Mouse (Mus musculus) forebrain, embryonic 12.5 days (tissue): ENCODE results near the gene Nckap5l. TPM values are rescaled to one million over a fixed set of nuclear protein-coding genes. Genes with fewer than 3 reads are reported as not detected.

Experiments
- ATAC-seq: fragments of 200-750 bp; cut with Nextera tagmentation; 2 replicates; pipeline ENCODE4 v1.8.0; 2017; ENCODE audit warnings: moderate TSS enrichment; ENCODE audit not compliant: low FRiP score
- H3K27ac ChIP-seq: fragments of 300-500 bp; sonication (generic); 2 replicates; pipeline ENCODE4 v1.5.1; 2016; ENCODE audit warnings: mild to moderate bottlenecking
- H3K27me3 ChIP-seq: fragments of 300-500 bp; sonication (generic); 2 replicates; pipeline ENCODE4 v1.6.1; 2016; ENCODE audit warnings: mild to moderate bottlenecking
- H3K36me3 ChIP-seq: fragments of 300-500 bp; sonication (generic); replicated peaks from 2 replicates; pipeline ENCODE4 v1.6.1; 2016; ENCODE audit warnings: mild to moderate bottlenecking
- H3K4me1 ChIP-seq: fragments of 300-500 bp; sonication (generic); 2 replicates; pipeline ENCODE4 v1.6.1; 2016
- H3K4me2 ChIP-seq: fragments of 300-500 bp; sonication (generic); 2 replicates; pipeline ENCODE4 v1.6.1; 2016; ENCODE audit warnings: mild to moderate bottlenecking, moderate library complexity
- H3K4me3 ChIP-seq: fragments of 300-500 bp; sonication (generic); replicated peaks from 2 replicates; pipeline ENCODE4 v1.5.1; 2016; ENCODE audit warnings: mild to moderate bottlenecking
- H3K9ac ChIP-seq: fragments of 300-500 bp; sonication (generic); 2 replicates; pipeline ENCODE4 v1.6.1; 2016; ENCODE audit warnings: mild to moderate bottlenecking
- H3K9me3 ChIP-seq: fragments of 300-500 bp; sonication (generic); 2 replicates; pipeline ENCODE4 v1.6.1; 2016
- WGBS: fragments of 180-500 bp; shearing (Covaris S2); methylation state at CpG from one replicate; pipeline ENCODE4 v1.1.7; 2016; 5-methylcytosine and 5-hydroxymethylcytosine counted together
- polyA plus RNA-seq: library from polyadenylated mRNA; unstranded; fragments of >200 nt; fragmentation: Nextera tagmentation; extraction: Ambion mirVana; gene quantifications from 2 replicates; pipeline ENCODE4 v1.2.1, GENCODE M21; 2016

The Nckap5l gene
- polyA plus RNA-seq, 1 experiment from 2014 or later = 11.8 TPM

DNA sequence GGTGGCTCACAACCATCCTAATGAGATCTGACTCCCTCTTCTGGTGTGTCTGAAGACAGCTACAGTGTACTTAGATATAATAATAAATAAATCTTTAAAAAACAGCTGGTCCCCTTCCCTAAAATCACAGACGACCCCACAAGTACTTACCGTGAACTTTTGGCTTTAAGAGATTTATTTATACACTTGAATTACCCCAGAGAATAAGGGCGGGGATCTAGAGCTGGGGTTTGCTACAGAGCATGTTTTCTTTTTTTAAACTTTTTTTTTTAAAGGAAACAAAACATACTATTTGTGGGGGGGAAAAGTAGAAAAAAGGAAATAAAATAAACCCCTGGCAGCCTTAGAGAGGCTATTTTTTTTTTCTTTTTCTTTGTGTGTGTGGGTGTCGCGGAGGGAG is 37.4 kb downstream of the Nckap5l start:
- ATAC-seq = no peak
- Histone ChIP-seq H3K9ac (peak overlapping the region; percentile 36; the same call in 1 of the 2 replicates), H3K4me1 (peaks cover 12% of the 10 kb centered on the region), H3K4me3 (no peak overlapping the region), H3K9me3 (no peaks in the 10 kb centered on the region), H3K27me3 (no peaks in the 10 kb centered on the region), H3K36me3 (peaks cover 32% of the 10 kb centered on the region), H3K27ac (peak overlapping the region; percentile 88), H3K4me2 (peak overlapping the region; percentile 39)
- 19% methylated on average over 5 of the region's 5 CpGs for WGBS

DNA sequence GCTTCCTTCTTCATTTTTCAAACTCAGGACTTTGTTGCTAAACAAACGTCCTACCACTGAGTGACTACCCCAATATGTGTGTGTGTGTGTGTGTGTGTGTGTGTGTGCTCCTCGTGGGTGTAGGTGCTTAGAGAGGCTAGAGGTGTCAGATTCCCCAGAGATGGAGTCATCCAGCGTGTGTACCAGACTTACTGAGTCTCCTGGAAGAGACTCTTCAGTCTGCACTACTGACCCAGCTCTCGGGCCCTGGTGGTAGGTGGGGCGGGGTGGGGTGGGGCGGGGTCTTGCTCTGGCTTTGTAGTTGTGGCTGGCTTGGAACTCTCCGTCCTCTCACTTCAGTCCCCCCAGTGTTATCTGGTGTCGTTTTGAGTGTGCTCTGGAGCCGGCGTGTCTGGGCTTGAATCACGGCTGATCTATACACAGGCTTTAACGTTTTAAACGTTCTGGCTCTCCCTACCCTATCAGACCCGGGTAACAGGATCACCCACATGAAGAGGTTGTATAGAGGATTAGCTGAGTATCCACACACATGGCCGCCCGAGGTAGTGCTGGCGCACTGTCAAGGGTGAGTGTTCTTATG is 39.8 kb downstream of the Nckap5l start:
- peaks cover 10% of the 10 kb centered on the region for H3K36me3 ChIP-seq
- 47% methylated on average over 17 of the region's 17 CpGs for WGBS
- peaks cover 12% of the 10 kb centered on the region for H3K4me1 ChIP-seq
- H3K4me3 ChIP-seq = no peak overlapping the region
- no peak for ATAC-seq
- H3K27ac ChIP-seq = no peak overlapping the region
- H3K27me3 ChIP-seq = no peaks in the 10 kb centered on the region
- no peak overlapping the region for H3K4me2 ChIP-seq
- H3K9ac ChIP-seq = no peak overlapping the region
- no peaks in the 10 kb centered on the region for H3K9me3 ChIP-seq

DNA sequence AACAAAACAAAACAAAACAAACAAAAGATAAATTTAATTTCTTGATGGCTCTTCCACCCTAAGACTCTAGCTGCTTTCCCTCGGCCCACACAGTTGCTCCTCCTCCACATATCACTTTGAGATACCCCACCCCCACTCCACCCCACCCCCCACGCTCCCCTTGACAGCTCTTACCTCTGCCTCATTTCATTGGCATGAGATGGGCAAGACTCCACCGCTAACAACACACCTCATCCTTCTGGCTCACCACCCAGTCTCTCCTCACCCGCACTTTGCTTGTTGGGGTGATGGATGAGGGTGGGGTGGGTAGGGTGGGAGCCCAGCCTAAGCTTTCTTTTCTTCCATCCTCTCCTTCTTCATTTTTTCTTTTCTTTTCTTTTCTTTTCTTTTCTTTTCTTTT is 40.6 kb downstream of the Nckap5l start:
- ATAC-seq = no peak
- 46% methylated on average over 4 of the region's 4 CpGs for WGBS
- Histone ChIP-seq H3K36me3 (0 out of 2 replicates have a peak, but pooled peaks cover 3% of the 10 kb centered on the region), H3K9me3 (no peaks in the 10 kb centered on the region), H3K4me3 (no peak overlapping the region), H3K27me3 (no peaks in the 10 kb centered on the region), H3K9ac (no peak overlapping the region), H3K27ac (no peak overlapping the region), H3K4me1 (peaks cover 12% of the 10 kb centered on the region), H3K4me2 (no peak overlapping the region)

DNA sequence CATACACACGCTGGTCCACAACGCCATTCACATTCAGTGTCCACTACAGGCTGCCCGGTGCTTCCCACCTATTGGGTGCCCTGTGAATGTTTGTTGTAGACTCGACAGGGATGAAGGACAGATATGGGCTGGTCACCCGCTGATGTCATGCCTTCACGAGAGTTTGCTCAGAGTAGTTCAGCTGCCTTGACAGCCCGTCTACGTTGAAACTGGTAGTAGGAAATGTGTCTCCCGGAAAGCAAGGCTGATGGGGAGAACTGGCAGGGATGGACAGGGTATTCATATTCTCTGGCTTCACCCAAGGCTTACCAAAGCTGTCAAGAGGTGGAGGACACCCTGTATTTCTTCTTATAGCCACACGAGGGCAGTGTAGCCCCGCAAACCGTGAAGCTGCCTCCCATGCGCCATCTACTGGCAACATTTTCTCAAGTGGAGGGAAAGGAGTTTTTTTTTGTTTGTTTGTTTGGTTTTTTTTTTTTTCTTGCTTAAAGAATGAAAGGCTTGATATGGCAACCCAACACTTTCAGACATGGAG is 41.1 kb downstream of the Nckap5l start:
- 25% methylated on average over 13 of the region's 13 CpGs for WGBS
- ATAC-seq = no peak
- Histone ChIP-seq H3K9ac (no peak overlapping the region), H3K9me3 (no peaks in the 10 kb centered on the region), H3K4me3 (no peak overlapping the region), H3K4me2 (no peak overlapping the region), H3K36me3 (no peaks in the 10 kb centered on the region), H3K27me3 (no peaks in the 10 kb centered on the region), H3K27ac (no peak overlapping the region), H3K4me1 (peaks cover 12% of the 10 kb centered on the region)

DNA sequence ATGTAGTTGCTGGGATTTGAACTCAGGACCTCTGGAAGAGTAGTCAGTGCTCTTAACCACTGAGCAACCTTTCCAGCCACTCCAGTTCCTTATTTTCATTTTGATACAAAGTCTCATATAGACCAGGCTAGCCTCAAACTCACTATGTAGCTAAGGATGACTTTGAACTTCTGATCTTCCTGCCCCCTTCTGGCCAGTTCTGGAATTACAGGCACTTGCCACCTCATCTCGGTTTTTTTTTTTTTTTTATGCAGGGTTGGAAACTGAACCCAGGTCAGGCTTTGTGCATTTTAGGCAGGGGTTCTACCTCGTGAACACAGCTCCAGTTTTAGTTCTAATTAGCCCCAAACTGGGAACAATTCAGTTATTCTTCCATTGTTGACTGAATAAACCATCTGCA is 41.8 kb downstream of the Nckap5l start:
- WGBS = 16% methylated on average over 2 of the region's 2 CpGs
- Histone ChIP-seq H3K4me1 (peaks cover 7% of the 10 kb centered on the region), H3K4me3 (no peak overlapping the region), H3K27ac (no peak overlapping the region), H3K9ac (no peak overlapping the region), H3K9me3 (no peaks in the 10 kb centered on the region), H3K4me2 (no peak overlapping the region), H3K36me3 (no peaks in the 10 kb centered on the region), H3K27me3 (no peaks in the 10 kb centered on the region)
- ATAC-seq = no peak

DNA sequence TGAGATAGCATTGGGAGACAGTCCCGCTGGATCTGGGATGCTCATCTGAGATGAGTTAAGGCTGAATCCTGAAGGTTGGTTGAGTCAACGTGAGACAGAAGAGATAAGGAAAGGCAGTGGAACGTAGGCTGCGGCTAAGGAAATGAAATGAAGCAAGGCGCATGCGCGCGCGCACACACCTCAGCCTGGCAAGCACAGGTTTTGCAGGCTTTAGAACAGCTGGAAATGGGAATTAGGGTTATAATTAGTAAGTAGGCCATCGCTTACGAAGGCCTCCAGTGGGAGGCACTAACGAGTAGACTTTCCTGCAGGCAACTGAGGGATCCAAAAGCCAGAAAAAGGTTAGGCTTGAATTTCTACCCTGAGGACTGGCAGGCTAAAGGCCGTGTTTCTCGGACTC is 45.8 kb downstream of the Nckap5l start:
- Histone ChIP-seq H3K4me3 (no peak overlapping the region), H3K9me3 (no peaks in the 10 kb centered on the region), H3K27ac (no peak overlapping the region), H3K4me2 (no peak overlapping the region), H3K27me3 (no peaks in the 10 kb centered on the region), H3K4me1 (no peaks in the 10 kb centered on the region), H3K9ac (no peak overlapping the region), H3K36me3 (peaks cover 35% of the 10 kb centered on the region)
- 68% methylated on average over 14 of the region's 14 CpGs for WGBS
- no peak for ATAC-seq

DNA sequence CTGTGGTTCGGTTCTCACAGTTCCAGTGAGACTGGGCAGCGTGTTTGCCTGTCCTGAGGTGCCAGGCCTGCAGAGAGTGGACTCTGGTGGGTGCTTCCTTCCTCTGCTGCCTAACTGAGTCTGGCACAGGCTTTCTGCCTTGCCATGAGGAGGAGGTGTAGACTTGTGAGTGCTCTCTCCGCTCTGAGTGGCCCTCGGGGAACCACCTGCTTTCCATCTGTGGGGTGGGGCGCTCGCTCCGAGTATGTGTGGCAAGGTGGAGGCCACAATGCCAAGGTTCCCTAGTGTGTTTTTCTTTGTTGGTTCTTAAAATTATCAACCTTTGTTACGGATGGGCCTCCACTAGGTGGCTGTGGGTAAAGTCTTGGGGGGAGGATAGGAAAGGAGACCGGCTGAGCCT is 48.7 kb downstream of the Nckap5l start:
- Histone ChIP-seq H3K9ac (no peak overlapping the region), H3K27me3 (no peaks in the 10 kb centered on the region), H3K9me3 (no peaks in the 10 kb centered on the region), H3K36me3 (peaks cover 63% of the 10 kb centered on the region), H3K4me1 (no peaks in the 10 kb centered on the region), H3K4me3 (no peak overlapping the region), H3K4me2 (no peak overlapping the region), H3K27ac (no peak overlapping the region)
- WGBS = 91% methylated on average over 9 of the region's 9 CpGs
- ATAC-seq = no peak

DNA sequence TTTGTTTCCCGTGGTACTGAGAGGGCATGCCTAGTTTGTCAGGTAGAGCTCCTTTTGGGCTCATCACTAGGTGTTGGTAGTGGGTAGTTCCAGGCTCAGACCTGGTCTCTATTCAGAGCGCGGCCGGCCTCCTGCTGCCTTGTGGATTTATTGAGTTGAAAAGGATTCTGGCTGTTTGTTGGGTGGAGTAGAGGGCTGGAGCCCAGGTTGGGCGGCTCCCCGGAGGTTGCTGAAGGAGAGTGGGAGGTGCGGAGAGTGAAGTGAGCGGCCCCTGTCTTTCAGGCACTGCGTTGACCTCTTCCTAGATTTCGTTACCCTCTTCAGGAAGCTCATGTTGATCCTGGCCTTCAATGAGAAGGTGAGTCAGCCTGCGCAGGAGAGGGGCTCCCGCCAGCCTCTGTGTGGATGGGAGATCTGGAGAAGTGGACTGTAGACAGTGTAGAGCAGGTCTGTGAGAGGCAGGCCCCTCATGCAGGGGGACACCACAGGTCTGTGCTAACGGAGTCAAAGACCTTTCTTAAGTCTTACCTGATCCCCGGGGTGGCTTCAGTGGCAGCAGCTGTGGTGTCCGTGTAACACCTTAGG is 50.5 kb downstream of the Nckap5l start:
- 87% methylated on average over 15 of the region's 15 CpGs for WGBS
- Histone ChIP-seq H3K4me3 (no peak overlapping the region), H3K9me3 (no peaks in the 10 kb centered on the region), H3K27ac (no peak overlapping the region), H3K9ac (no peak overlapping the region), H3K4me1 (no peaks in the 10 kb centered on the region), H3K27me3 (no peaks in the 10 kb centered on the region), H3K36me3 (peaks cover 80% of the 10 kb centered on the region), H3K4me2 (no peak overlapping the region)
- ATAC-seq = no peak

DNA sequence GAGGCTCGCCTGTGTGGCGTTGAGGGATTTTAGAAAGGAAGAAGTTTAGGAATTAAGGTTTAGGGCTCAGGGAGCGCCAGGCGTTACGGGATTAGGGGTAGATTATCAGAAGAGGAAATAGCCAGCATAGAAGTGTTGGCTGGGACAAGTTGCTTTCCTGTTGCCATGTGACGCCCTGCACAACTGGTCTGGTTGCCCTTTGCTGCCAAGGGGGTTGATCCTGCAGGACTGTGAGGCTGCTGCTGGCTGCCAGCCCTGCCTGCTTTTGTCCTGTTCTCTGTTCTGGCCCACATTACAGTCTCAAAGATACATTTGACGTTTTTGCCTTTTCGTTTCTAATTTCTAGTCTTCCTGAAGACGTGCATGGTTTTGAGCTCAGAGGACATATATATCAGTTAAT is 52.4 kb downstream of the Nckap5l start:
- peaks cover 80% of the 10 kb centered on the region for H3K36me3 ChIP-seq
- no peaks in the 10 kb centered on the region for H3K27me3 ChIP-seq
- no peaks in the 10 kb centered on the region for H3K9me3 ChIP-seq
- 93% methylated on average over 9 of the region's 9 CpGs for WGBS
- no peak overlapping the region for H3K4me3 ChIP-seq
- H3K9ac ChIP-seq = no peak overlapping the region
- ATAC-seq = no peak
- no peak overlapping the region for H3K4me2 ChIP-seq
- no peak overlapping the region for H3K27ac ChIP-seq
- H3K4me1 ChIP-seq = 0 out of 2 replicates have a peak, but pooled peaks cover under 1% of the 10 kb centered on the region

DNA sequence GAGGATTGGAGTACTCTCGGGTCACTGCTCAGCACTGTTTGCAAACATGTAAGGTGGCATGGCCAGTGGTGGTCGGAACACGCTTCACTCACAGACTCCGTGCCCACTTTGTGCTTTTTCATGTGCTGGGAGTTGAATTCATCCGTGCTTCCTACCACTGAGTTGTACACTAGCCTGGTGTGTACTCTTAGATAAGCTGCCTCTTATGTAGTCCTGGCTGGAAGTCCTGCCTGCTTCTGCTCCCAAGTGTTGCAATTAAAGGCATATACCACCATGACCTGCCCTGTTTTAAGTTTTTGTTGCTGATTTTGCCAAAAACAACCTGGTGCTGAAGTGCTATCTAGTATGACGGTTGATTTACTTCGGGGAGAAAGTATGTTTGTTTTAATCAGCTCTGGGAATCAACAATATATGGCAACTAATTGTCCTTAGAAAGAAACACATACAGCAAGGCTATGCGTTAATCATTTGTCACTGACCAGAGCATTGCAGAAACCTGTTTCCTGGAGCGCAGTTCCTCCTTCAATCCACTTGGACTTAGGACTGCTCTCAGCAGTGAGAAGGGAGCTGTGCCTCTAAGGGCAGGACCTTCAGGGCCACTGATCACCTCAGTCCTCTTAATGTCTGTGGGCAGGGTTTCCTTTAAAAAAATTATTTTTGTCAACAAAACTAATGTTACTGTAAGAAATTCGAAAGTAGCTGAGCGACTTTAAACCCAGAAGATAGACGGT is 54.2 kb downstream of the Nckap5l start:
- H3K4me1 ChIP-seq = peaks cover 12% of the 10 kb centered on the region
- no peak overlapping the region for H3K4me3 ChIP-seq
- no peak for ATAC-seq
- no peak overlapping the region for H3K27ac ChIP-seq
- no peak overlapping the region for H3K9ac ChIP-seq
- 96% methylated on average over 12 of the region's 12 CpGs for WGBS
- H3K27me3 ChIP-seq = no peaks in the 10 kb centered on the region
- H3K9me3 ChIP-seq = no peaks in the 10 kb centered on the region
- no peak overlapping the region for H3K4me2 ChIP-seq
- H3K36me3 ChIP-seq = peaks cover 61% of the 10 kb centered on the region

DNA sequence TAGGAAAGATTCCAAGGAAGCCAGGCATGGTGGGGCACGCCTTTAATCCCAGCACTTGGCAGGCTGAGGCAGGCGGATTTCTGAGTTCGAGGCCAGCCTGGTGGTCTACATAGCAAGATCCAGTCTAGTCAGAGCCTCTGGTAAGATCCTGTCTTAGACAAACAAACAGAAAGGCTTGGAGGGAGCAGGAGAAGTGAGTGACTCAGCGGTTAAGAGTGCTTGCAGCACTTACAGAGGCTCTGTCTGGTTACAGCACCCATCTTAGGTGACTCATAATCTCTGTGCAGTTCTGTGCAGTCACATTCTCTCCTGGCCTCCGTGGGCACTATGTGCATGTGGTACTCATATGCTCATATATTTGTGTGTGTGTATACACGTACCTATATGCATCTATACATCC is 56.9 kb downstream of the Nckap5l start:
- 91% methylated on average over 6 of the region's 6 CpGs for WGBS
- H3K4me1 ChIP-seq = peaks cover 28% of the 10 kb centered on the region
- no peak overlapping the region for H3K27ac ChIP-seq
- H3K9me3 ChIP-seq = no peaks in the 10 kb centered on the region
- H3K4me3 ChIP-seq = no peak overlapping the region
- peaks cover 34% of the 10 kb centered on the region for H3K36me3 ChIP-seq
- no peak overlapping the region for H3K9ac ChIP-seq
- no peak for ATAC-seq
- no peak overlapping the region for H3K4me2 ChIP-seq
- no peaks in the 10 kb centered on the region for H3K27me3 ChIP-seq

DNA sequence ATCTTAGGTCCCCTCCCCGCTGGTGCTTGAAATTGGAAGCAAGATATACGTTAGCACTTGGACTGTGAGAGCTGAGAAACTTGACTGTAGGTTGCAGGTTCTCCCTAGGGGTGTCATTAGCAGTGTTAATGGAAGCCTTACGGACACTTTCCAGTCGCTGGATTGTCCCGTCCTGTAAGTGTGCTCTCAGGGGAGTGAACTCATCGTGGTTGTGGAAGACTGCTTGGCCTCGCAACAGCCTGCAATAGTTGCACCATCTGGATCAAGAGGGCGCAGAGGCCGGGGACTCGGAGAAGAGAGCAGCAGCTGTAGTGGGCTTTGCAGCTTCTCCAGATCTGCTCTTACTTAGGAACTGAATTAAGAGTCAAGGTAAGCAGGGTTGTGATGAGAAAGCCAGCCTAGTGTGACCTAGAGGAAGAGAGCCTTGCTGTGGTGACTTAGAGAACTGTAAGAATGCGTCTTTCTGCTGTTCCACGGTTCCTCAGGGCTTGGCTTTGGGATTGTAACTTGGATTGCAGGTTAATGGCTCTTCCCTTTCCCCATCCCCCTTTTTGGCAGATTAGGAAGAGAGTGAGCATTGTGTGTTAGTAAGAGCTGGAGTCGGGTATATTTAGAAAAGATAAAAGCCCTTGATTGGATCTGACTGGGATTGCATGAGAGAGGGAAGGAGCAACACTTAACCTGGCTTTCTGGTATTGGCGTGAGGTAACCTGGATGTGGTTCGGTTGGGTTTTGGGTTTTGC is 57.9 kb downstream of the Nckap5l start:
- H3K36me3 ChIP-seq = peaks cover 25% of the 10 kb centered on the region
- no peaks in the 10 kb centered on the region for H3K9me3 ChIP-seq
- ATAC-seq = no peak
- no peaks in the 10 kb centered on the region for H3K27me3 ChIP-seq
- no peak overlapping the region for H3K4me3 ChIP-seq
- no peak overlapping the region for H3K4me2 ChIP-seq
- WGBS = 86% methylated on average over 15 of the region's 15 CpGs
- H3K9ac ChIP-seq = 0 out of 2 replicates have a peak overlapping the region, but pooled peaks have one; percentile 7
- H3K4me1 ChIP-seq = peaks cover 37% of the 10 kb centered on the region
- 0 out of 2 replicates have a peak overlapping the region, but pooled peaks have one; percentile 13 for H3K27ac ChIP-seq
